Mouse (Mus musculus): Measurements from ENCODE around the gene Tcf15. TPM values are rescaled to one million over a fixed set of nuclear protein-coding genes. Genes with fewer than 3 reads are reported as not detected.

Tcf15 gene
- polyA plus RNA-seq, 1 experiment, result not detected

GRCm38 (mm10) chr2:152112490-152112889, 30.9 kb upstream of the Tcf15 start:
- TF ChIP-seq MYOD1 (IDR thresholded peaks at IDR 0.05; ENCODE audit: control insufficient read depth in 1 of 3, insufficient read length in 2 of 3, low read depth in 2 of 3) (no peak), SRF (IDR thresholded peaks at IDR 0.05; ENCODE audit: control insufficient read depth, insufficient read length, low read depth) (no peak), POLR2AphosphoS2 (IDR thresholded peaks at IDR 0.05; ENCODE audit: insufficient read length, low read depth) (no peak), REST (IDR thresholded peaks at IDR 0.05; ENCODE audit: insufficient read depth, insufficient read length) (no peak), MYOG (IDR thresholded peaks at IDR 0.05; ENCODE audit: control insufficient read depth in 1 of 3, insufficient read depth in 1 of 3, insufficient read length in 2 of 3, low read depth in 2 of 3) (no peak), POLR2A (IDR thresholded peaks at IDR 0.05; ENCODE audit: insufficient read length, low read depth) (no peak), USF1 (IDR thresholded peaks at IDR 0.05; ENCODE audit: low read depth) (no peak), TCF12 (IDR thresholded peaks at IDR 0.05; ENCODE audit: insufficient read depth, poor library complexity, severe bottlenecking) (no peak), CEBPB (IDR thresholded peaks at IDR 0.05; ENCODE audit: insufficient read depth, poor library complexity, severe bottlenecking) (no peak), TCF3 (IDR thresholded peaks at IDR 0.05; ENCODE audit: insufficient read length, low read depth) (no peak), MAX (IDR thresholded peaks at IDR 0.05; ENCODE audit: low read depth) (no peak), E2F4 (IDR thresholded peaks at IDR 0.05; ENCODE audit: insufficient read depth) (no peak)
- peaks cover 21% of the 10 kb centered on the region for H3K27me3 ChIP-seq (ENCODE audit: control insufficient read depth, insufficient read depth, insufficient read length)
- H3ac ChIP-seq (ENCODE audit: control insufficient read depth, insufficient read length), result no peak overlapping the region
- no peak overlapping the region for H3K4me3 ChIP-seq
- no peak overlapping the region for H3K4me2 ChIP-seq (ENCODE audit: low read depth)
- peaks cover 9% of the 10 kb centered on the region for H3K36me3 ChIP-seq (ENCODE audit: control insufficient read depth, insufficient read depth)
- H3K79me2 ChIP-seq (ENCODE audit: control insufficient read depth, insufficient read depth), result no peaks in the 10 kb centered on the region

- peaks cover 8% of the 10 kb centered on the region for H3K36me3 ChIP-seq (ENCODE audit: control insufficient read depth, insufficient read depth)
- H3K4me2 ChIP-seq (ENCODE audit: low read depth), result no peak overlapping the region
- no peak overlapping the region for H3K4me3 ChIP-seq
- no peak overlapping the region for H3ac ChIP-seq (ENCODE audit: control insufficient read depth, insufficient read length)
- peaks cover 25% of the 10 kb centered on the region for H3K27me3 ChIP-seq (ENCODE audit: control insufficient read depth, insufficient read depth, insufficient read length)
- H3K79me2 ChIP-seq (ENCODE audit: control insufficient read depth, insufficient read depth), result no peaks in the 10 kb centered on the region
- TF ChIP-seq SRF (IDR thresholded peaks at IDR 0.05; ENCODE audit: control insufficient read depth, insufficient read length, low read depth) (no peak), E2F4 (IDR thresholded peaks at IDR 0.05; ENCODE audit: insufficient read depth) (no peak), TCF3 (IDR thresholded peaks at IDR 0.05; ENCODE audit: insufficient read length, low read depth) (no peak), MYOG (IDR thresholded peaks at IDR 0.05; ENCODE audit: control insufficient read depth in 1 of 3, insufficient read depth in 1 of 3, insufficient read length in 2 of 3, low read depth in 2 of 3) (no peak), REST (IDR thresholded peaks at IDR 0.05; ENCODE audit: insufficient read depth, insufficient read length) (no peak), USF1 (IDR thresholded peaks at IDR 0.05; ENCODE audit: low read depth) (no peak), TCF12 (IDR thresholded peaks at IDR 0.05; ENCODE audit: insufficient read depth, poor library complexity, severe bottlenecking) (no peak), POLR2A (IDR thresholded peaks at IDR 0.05; ENCODE audit: insufficient read length, low read depth) (no peak), MAX (IDR thresholded peaks at IDR 0.05; ENCODE audit: low read depth) (no peak), MYOD1 (IDR thresholded peaks at IDR 0.05; ENCODE audit: control insufficient read depth in 1 of 3, insufficient read length in 2 of 3, low read depth in 2 of 3) (no peak), POLR2AphosphoS2 (IDR thresholded peaks at IDR 0.05; ENCODE audit: insufficient read length, low read depth) (no peak)
Observed at GRCm38 (mm10) chr2:152112970-152113369, 30.4 kb upstream of the Tcf15 start.

DNA sequence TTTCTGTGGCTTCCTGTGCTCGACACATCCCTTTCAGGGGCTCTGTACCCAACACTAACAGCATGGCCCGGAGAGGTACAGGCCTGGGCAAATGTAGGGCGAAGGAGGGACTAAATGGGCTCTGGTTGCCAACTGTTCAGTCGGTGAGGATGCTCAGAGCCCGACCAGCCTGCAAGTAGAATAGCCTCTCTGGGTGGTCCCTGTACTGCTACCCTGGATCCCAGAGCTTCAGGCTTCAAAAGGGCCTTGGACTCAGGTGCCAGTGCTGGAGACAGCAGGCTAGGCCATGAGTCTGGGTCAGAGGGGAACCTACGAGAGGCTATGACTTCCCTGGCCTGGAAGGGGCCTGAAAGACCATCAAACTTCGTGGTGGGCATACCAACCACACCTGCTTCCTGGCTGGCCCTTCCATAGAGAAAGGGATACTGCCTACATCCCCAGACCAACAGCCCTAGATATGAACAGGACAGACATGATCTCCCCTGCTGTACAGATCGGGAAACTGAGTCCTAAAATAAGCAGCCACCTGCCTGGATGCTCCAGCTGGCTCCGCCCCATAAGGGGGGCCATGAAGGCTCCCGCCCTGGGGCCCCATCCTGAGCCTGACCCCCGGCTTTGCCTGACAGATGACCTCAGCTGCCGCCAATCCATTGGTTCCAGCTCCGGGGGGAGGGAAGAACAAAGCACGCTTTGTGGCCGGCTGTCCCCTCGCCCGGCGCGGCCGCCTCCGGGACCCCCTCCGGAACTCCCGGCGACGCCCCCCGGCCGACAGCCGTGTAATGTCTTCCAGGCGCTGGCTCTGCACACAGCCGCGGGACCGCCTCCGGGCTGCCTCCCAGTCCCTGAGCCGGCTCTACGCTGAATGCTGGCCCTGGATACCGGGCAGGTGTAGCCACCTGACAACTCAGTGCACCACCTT, 29.0 kb upstream of the Tcf15 start:
- Histone ChIP-seq H3K79me2 (ENCODE audit: control insufficient read depth, insufficient read depth) (no peaks in the 10 kb centered on the region), H3K36me3 (ENCODE audit: control insufficient read depth, insufficient read depth) (peaks cover 4% of the 10 kb centered on the region), H3K4me2 (ENCODE audit: low read depth) (no peak overlapping the region), H3K27me3 (ENCODE audit: control insufficient read depth, insufficient read depth, insufficient read length) (peaks cover 26% of the 10 kb centered on the region), H3K4me3 (no peak overlapping the region), H3ac (ENCODE audit: control insufficient read depth, insufficient read length) (no peak overlapping the region)
- TF ChIP-seq POLR2AphosphoS2 (IDR thresholded peaks at IDR 0.05; ENCODE audit: insufficient read length, low read depth), result peak; percentile 11
- no peak for TF ChIP-seq SRF (IDR thresholded peaks at IDR 0.05; ENCODE audit: control insufficient read depth, insufficient read length, low read depth)

DNA sequence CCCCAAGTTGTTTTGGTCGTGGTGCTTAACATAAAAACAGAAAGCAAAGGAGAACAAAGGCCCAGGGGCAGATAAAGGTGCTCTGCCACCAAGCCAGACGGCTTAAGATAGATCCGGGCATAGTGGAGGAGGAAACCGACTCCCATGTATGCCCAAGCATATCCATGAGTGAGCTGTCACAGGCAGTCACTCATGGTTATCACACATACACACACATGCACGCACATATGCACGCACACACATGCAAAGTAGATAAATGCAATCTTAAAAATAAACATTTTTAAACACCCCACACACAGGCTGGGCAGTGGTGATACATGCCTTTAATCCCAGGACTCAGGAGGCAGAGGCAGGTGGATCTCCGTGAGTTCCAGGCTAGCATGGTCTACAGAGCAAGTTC, 25.7 kb upstream of the Tcf15 start:
- TF ChIP-seq MYOG (IDR thresholded peaks at IDR 0.05; ENCODE audit: control insufficient read depth in 1 of 3, insufficient read depth in 1 of 3, insufficient read length in 2 of 3, low read depth in 2 of 3), result no peak
- TF ChIP-seq TCF12 (IDR thresholded peaks at IDR 0.05; ENCODE audit: insufficient read depth, poor library complexity, severe bottlenecking), result no peak
- no peak for TF ChIP-seq SRF (IDR thresholded peaks at IDR 0.05; ENCODE audit: control insufficient read depth, insufficient read length, low read depth)
- no peak for TF ChIP-seq E2F4 (IDR thresholded peaks at IDR 0.05; ENCODE audit: insufficient read depth)
- no peak for TF ChIP-seq POLR2AphosphoS2 (IDR thresholded peaks at IDR 0.05; ENCODE audit: insufficient read length, low read depth)
- no peak for TF ChIP-seq USF1 (IDR thresholded peaks at IDR 0.05; ENCODE audit: low read depth)
- no peak for TF ChIP-seq CEBPB (IDR thresholded peaks at IDR 0.05; ENCODE audit: insufficient read depth, poor library complexity, severe bottlenecking)
- TF ChIP-seq POLR2A (IDR thresholded peaks at IDR 0.05; ENCODE audit: insufficient read length, low read depth), result no peak
- no peak for TF ChIP-seq TCF3 (IDR thresholded peaks at IDR 0.05; ENCODE audit: insufficient read length, low read depth)
- TF ChIP-seq REST (IDR thresholded peaks at IDR 0.05; ENCODE audit: insufficient read depth, insufficient read length), result no peak
- TF ChIP-seq MYOD1 (IDR thresholded peaks at IDR 0.05; ENCODE audit: control insufficient read depth in 1 of 3, insufficient read length in 2 of 3, low read depth in 2 of 3), result no peak
- TF ChIP-seq MAX (IDR thresholded peaks at IDR 0.05; ENCODE audit: low read depth), result no peak
- no peaks in the 10 kb centered on the region for H3K36me3 ChIP-seq (ENCODE audit: control insufficient read depth, insufficient read depth)
- H3K4me2 ChIP-seq (ENCODE audit: low read depth), result no peak overlapping the region
- peaks cover 48% of the 10 kb centered on the region for H3K27me3 ChIP-seq (ENCODE audit: control insufficient read depth, insufficient read depth, insufficient read length)
- no peaks in the 10 kb centered on the region for H3K79me2 ChIP-seq (ENCODE audit: control insufficient read depth, insufficient read depth)
- no peak overlapping the region for H3K4me3 ChIP-seq
- no peak overlapping the region for H3ac ChIP-seq (ENCODE audit: control insufficient read depth, insufficient read length)
